Mouse (Mus musculus): ENCODE results near the gene Psmc1. TPM values are rescaled to one million over a fixed set of nuclear protein-coding genes. Genes with fewer than 3 reads are reported as not detected.

Psmc1 gene
- polyA plus RNA-seq (2015; fragmentation: Nextera tagmentation; extraction: Ambion mirVana), result 261 and 267 TPM in 2 replicates

DNA sequence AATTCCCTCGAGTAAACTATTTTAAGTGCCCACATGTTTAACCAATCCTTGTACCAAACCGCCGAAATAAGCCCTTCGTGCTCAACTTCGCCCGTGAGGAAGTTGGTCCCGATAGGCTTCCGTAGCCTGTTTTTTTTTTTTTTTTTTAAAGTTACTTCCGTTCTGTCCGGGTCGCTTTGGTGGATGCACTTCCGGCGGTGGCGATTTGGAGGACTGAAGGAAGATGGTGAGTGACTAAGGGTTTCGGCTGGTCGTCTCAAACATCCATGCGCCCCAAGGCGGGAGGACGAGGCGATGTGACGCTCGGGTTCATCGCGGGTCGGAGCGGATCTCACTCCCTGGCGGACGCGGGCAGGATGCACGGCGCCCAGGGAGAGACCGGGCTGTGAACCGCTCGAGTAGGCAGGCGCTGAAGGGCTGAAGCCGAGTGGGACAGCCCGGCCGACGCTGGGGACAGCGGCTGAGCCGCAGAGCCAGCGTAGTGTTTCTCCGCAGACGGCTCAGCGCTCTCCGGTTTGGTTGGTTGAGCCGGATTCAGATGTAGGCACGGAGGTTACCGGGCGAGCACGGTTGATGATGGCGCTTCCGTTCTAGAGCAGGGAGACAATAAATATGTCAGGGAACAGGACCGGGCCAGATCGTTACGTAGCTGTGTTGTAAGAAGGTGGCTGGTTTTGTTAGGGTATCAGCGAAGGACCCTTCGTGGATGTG is at the start of gene Psmc1:
Psmc1 (plus strand) TSS at position 169 of the 711 bp plus-strand sequence.
- Histone ChIP-seq H3K4me3 (peak within 1 kb of the TSS; percentile 69), H3K9me3 (no peaks in the 10 kb centered on the region), H3K27ac (peak within 1 kb of the TSS; percentile 87), H3K4me2 (peak within 1 kb of the TSS; percentile 72), H3K4me1 (peaks cover 18% of the 10 kb centered on the region), H3K36me3 (replicated peaks) (peaks cover 16% of the 10 kb centered on the region), H3K9ac (peak within 1 kb of the TSS; percentile 95), H3K27me3 (replicated peaks) (no peaks in the 10 kb centered on the region)
- WGBS, result under 1% methylated on average over 58 of the region's 58 CpGs
- peak; percentile 86 for ATAC-seq (replicated peaks)

DNA sequence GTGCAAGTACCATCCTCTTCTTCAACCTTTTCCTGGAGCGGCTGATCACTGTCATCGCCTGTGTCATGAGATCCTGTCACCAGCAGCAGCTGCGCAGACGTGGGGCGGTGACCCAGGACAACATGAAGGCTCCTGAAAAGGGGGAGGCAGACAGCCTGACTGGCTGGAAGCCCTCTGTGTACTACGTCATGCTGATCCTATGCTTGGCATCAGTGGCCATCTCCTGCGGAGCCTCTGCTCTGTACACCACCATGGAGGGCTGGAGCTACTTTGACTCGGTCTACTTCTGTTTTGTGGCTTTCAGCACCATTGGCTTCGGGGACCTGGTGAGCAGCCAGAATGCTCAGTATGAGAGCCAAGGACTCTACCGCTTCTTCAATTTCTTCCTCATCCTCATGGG is 48.9 kb upstream of the Psmc1 start:
- H3K27ac ChIP-seq, result no peak overlapping the region
- H3K27me3 ChIP-seq (replicated peaks), result no peaks in the 10 kb centered on the region
- 90% methylated on average over 10 of the region's 10 CpGs for WGBS
- ATAC-seq (replicated peaks), result no peak
- no peaks in the 10 kb centered on the region for H3K9me3 ChIP-seq
- H3K4me2 ChIP-seq, result no peak overlapping the region
- H3K4me1 ChIP-seq, result no peaks in the 10 kb centered on the region
- no peak overlapping the region for H3K4me3 ChIP-seq
- H3K36me3 ChIP-seq (replicated peaks), result no peaks in the 10 kb centered on the region
- H3K9ac ChIP-seq, result no peak overlapping the region

DNA sequence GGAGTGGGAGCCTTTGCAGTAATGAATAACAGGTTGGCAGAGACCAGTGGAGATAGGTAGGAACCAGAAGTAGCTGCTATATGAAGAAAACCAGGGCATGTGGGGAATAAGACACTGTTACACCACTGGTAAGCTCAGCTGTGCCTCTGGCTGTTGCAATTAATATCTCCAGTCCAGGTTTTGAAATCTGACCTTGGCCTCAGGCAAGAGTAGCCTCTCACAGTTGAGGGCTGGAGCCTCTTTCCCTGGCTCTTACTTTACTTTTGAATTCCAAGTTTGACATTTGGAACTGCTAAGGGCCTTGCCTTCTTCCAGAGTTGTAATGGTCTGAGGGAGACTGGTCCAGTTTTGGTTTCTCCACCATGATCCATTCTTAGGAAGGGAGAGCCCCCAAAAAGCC is 48.1 kb upstream of the Psmc1 start:
- no peaks in the 10 kb centered on the region for H3K9me3 ChIP-seq
- no peaks in the 10 kb centered on the region for H3K4me1 ChIP-seq
- no peak overlapping the region for H3K9ac ChIP-seq
- no peak overlapping the region for H3K4me2 ChIP-seq
- no peak overlapping the region for H3K27ac ChIP-seq
- H3K36me3 ChIP-seq (replicated peaks), result no peaks in the 10 kb centered on the region
- no peaks in the 10 kb centered on the region for H3K27me3 ChIP-seq (replicated peaks)
- no peak for ATAC-seq (replicated peaks)
- H3K4me3 ChIP-seq, result no peak overlapping the region

DNA sequence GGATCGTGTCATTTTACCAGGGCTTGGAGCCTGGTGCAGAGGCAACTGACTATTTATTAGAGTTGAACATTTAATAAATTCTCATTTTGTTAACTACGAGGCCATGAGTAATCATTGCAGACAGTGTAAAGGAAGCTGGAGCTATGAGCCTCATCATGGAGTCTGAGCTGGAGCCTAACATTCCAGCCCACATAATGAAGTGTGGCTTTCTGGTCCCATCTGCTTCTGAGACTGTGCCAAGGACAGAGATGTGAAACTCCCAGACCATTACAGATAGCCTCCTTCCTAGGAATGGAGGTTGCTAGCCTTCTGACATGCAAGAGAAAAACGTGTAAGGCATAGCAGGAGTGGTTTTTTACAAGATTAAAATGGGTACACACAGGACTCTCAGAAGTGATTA is 47.4 kb upstream of the Psmc1 start:
- Histone ChIP-seq H3K4me3 (no peak overlapping the region), H3K27me3 (replicated peaks) (no peaks in the 10 kb centered on the region), H3K36me3 (replicated peaks) (no peaks in the 10 kb centered on the region), H3K9ac (no peak overlapping the region), H3K4me2 (no peak overlapping the region), H3K4me1 (no peaks in the 10 kb centered on the region), H3K9me3 (no peaks in the 10 kb centered on the region), H3K27ac (no peak overlapping the region)
- WGBS, result 77% methylated on average over 3 of the region's 3 CpGs
- no peak for ATAC-seq (replicated peaks)

DNA sequence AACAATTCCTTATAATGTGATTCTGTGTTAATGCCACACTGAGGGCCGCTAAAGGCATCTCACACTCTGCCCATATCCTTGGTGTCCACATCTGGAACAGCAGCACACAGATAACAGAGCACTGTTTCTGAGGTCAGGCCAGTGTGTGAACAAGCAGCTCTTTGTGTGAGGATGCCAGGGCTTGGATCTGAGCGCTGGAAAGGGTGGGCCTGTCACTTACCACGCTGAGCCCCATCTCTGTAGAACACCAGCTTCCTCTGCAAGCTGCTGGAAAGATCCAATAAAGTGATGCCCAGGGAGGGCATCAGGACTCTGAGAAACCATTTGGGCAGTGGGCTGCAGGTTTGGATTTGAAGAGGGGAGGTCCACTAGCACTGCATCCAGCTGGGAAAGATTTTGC is 44.8 kb upstream of the Psmc1 start:
- no peak for ATAC-seq (replicated peaks)
- Histone ChIP-seq H3K9ac (no peak overlapping the region), H3K27ac (no peak overlapping the region), H3K4me1 (no peaks in the 10 kb centered on the region), H3K36me3 (replicated peaks) (no peaks in the 10 kb centered on the region), H3K4me3 (no peak overlapping the region), H3K4me2 (no peak overlapping the region), H3K27me3 (replicated peaks) (no peaks in the 10 kb centered on the region), H3K9me3 (no peaks in the 10 kb centered on the region)
- WGBS, result 83% methylated on average over 3 of the region's 3 CpGs

DNA sequence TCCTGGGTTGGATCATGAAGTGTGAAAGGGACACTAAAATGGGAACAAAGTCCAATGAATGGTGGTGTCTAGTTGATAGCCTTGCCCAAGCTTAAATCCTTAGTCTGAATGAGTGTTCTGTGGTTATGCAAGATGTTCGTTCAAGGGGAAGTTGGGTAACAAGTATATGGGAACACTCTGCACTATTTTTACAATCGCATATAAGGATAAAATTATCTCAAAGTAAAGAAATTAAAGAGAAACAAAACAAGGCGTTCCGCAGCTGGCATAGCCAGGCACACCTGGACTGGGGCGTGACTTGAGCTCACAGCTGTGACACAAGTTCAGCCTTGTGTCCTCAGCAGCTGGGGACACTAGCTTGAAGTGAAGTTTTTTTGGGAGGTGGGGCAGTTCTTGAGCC is 42.5 kb upstream of the Psmc1 start:
- Histone ChIP-seq H3K27me3 (replicated peaks) (no peaks in the 10 kb centered on the region), H3K4me1 (no peaks in the 10 kb centered on the region), H3K4me2 (no peak overlapping the region), H3K36me3 (replicated peaks) (no peaks in the 10 kb centered on the region), H3K4me3 (no peak overlapping the region), H3K27ac (no peak overlapping the region), H3K9ac (no peak overlapping the region), H3K9me3 (no peaks in the 10 kb centered on the region)
- WGBS, result 95% methylated on average over 5 of the region's 5 CpGs
- no peak for ATAC-seq (replicated peaks)

DNA sequence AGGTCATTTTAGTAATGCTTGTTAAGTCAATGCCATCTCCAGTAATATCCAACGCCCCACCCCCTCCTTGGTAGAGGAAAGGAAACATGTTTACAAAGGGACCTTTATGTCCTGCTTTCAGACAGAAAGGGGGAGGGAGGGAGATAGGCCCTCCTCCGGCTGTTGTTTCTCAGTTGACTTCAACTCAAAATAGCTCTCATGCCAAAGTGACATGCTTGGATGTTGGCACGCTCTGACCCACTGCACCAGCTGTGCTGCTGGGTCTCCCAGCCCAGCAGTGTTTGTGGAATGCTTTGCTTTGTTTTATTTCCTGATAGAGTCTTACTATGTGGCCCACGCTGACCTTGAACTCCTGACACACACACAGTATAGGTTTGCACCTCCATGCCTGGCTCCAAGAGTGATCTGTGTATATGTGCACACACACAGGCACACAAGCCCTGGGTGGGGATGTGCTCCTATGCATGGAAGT is 36.7 kb upstream of the Psmc1 start:
- H3K27me3 ChIP-seq (replicated peaks), result no peaks in the 10 kb centered on the region
- H3K36me3 ChIP-seq (replicated peaks), result no peaks in the 10 kb centered on the region
- H3K4me2 ChIP-seq, result no peak overlapping the region
- no peaks in the 10 kb centered on the region for H3K4me1 ChIP-seq
- no peak overlapping the region for H3K27ac ChIP-seq
- WGBS, result 62% methylated on average over 4 of the region's 4 CpGs
- ATAC-seq (replicated peaks), result no peak
- H3K9ac ChIP-seq, result no peak overlapping the region
- no peaks in the 10 kb centered on the region for H3K9me3 ChIP-seq
- no peak overlapping the region for H3K4me3 ChIP-seq

DNA sequence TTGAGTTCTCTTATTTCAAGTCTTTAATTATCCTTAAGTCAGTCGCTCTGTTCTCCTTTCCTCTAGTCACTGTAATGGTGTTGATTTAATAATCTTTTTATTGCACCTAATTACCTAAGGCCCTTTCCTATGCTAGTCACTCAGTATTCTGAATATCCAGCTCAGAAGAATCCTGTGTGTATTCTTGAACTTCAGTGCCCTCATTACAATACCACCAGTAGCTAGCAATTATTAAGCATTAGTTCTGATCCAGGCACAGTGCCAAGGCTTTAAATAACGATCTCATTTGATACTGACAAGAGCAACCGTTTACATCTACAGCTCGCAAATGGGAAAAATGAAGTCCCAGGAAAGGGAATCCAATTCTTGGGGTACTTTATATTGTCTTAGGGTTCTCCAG is 34.2 kb upstream of the Psmc1 start:
- no peak for ATAC-seq (replicated peaks)
- no peaks in the 10 kb centered on the region for H3K9me3 ChIP-seq
- H3K36me3 ChIP-seq (replicated peaks), result no peaks in the 10 kb centered on the region
- H3K9ac ChIP-seq, result no peak overlapping the region
- 52% methylated on average over 4 of the region's 4 CpGs for WGBS
- no peak overlapping the region for H3K27ac ChIP-seq
- no peak overlapping the region for H3K4me3 ChIP-seq
- no peaks in the 10 kb centered on the region for H3K4me1 ChIP-seq
- H3K4me2 ChIP-seq, result no peak overlapping the region
- H3K27me3 ChIP-seq (replicated peaks), result no peaks in the 10 kb centered on the region

DNA sequence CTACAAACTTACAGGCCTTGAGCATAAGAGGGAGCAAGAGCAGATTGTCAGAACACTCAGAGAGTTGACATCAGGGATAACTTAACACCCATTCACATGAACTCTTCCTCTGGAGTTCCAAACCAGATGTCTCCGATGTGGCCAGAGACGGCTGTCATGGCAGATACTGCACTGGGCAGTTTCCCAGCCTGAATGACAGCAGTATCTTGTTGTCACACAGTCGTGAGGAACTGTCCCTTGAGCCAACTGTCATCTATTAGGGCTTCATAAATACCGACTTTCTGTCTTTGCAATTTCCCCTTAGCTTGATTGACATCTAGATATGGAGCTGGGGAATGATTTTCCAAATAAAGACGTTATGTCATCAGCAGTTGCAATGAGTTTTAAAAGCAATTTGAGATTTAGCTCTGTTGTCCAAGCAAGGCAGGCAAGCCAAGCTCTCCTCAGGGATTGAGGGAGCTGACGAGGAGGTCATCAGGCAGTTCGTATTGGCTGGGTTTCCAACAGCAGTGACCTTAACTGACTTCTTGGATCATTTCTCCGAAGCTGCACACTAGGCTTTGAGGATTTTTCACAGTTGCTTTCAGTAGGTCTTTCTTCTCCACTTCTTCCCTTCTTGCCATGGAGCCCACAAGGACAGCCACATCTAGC is 30.2 kb upstream of the Psmc1 start:
- Histone ChIP-seq H3K9me3 (no peaks in the 10 kb centered on the region), H3K36me3 (replicated peaks) (no peaks in the 10 kb centered on the region), H3K27me3 (replicated peaks) (no peaks in the 10 kb centered on the region), H3K9ac (no peak overlapping the region), H3K4me1 (no peaks in the 10 kb centered on the region), H3K4me3 (no peak overlapping the region), H3K27ac (no peak overlapping the region), H3K4me2 (no peak overlapping the region)
- WGBS, result 86% methylated on average over 8 of the region's 8 CpGs
- no peak for ATAC-seq (replicated peaks)

DNA sequence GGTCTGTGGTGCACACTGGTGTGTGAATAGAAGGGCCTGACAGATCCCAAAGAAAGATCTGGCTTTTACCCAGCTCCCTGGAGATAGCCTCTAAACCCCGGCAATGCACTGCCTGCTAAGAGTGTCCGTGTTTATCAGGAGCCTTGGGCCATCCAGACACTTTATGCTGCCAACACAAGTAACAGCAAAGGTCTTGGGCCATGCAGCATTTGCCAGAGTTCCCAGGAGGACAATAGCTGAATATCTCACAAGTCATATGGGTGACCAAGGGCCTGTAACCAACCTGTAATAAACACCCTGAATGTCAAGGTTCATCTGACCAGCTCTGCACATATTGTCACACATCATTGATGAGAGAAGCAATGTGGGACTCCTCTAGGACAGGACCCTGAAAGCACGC is 21.9 kb upstream of the Psmc1 start:
- 83% methylated on average over 3 of the region's 3 CpGs for WGBS
- Histone ChIP-seq H3K4me1 (no peaks in the 10 kb centered on the region), H3K4me2 (no peak overlapping the region), H3K27me3 (replicated peaks) (no peaks in the 10 kb centered on the region), H3K27ac (no peak overlapping the region), H3K4me3 (no peak overlapping the region), H3K36me3 (replicated peaks) (no peaks in the 10 kb centered on the region), H3K9ac (no peak overlapping the region), H3K9me3 (no peaks in the 10 kb centered on the region)
- ATAC-seq (replicated peaks), result no peak

DNA sequence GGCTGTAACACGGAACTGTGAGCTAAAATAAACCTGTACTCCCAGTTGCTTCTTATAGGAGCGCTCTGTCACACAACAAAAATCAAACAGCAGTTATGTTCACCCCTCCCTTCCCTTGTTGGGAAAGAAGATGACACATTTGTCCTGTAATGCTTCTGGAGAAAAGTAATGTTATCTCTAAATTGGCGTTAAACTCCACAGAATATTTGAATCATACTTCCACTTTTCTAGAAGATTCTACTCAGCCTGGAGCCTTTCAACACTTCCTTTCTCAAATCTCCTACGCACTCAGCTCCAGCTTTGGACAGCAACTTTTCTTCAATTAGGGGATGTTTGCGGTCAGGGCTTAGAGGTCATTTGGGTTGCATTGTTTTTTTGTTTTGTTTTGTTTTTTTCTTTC is 20.7 kb upstream of the Psmc1 start:
- WGBS, result 88% methylated on average over 5 of the region's 5 CpGs
- Histone ChIP-seq H3K4me1 (no peaks in the 10 kb centered on the region), H3K4me3 (no peak overlapping the region), H3K27ac (no peak overlapping the region), H3K9ac (no peak overlapping the region), H3K36me3 (replicated peaks) (no peaks in the 10 kb centered on the region), H3K9me3 (no peaks in the 10 kb centered on the region), H3K27me3 (replicated peaks) (no peaks in the 10 kb centered on the region), H3K4me2 (no peak overlapping the region)
- no peak for ATAC-seq (replicated peaks)

DNA sequence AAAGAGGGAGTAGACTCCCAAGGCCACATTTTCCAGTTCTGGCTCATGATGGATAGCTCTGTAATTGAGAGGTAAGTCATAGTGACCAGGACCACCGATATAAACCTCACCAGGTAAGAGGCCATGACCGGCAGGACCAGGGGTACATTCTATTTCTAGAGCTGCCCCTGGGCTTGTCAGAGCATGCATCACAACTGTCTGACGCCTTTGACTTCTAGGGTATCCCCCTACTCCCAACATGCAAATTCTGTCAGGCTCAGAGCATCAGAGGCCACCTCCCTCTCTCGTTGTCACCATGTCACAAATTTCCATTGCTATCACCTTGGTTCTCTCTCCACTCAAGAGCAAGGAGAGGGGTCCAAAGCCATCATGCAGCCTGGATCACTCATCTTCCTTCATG is 19.2 kb upstream of the Psmc1 start:
- no peak overlapping the region for H3K4me3 ChIP-seq
- H3K9ac ChIP-seq, result no peak overlapping the region
- no peaks in the 10 kb centered on the region for H3K4me1 ChIP-seq
- no peaks in the 10 kb centered on the region for H3K27me3 ChIP-seq (replicated peaks)
- no peak overlapping the region for H3K4me2 ChIP-seq
- no peak for ATAC-seq (replicated peaks)
- H3K36me3 ChIP-seq (replicated peaks), result no peaks in the 10 kb centered on the region
- 90% methylated on average over 4 of the region's 4 CpGs for WGBS
- no peaks in the 10 kb centered on the region for H3K9me3 ChIP-seq
- no peak overlapping the region for H3K27ac ChIP-seq

DNA sequence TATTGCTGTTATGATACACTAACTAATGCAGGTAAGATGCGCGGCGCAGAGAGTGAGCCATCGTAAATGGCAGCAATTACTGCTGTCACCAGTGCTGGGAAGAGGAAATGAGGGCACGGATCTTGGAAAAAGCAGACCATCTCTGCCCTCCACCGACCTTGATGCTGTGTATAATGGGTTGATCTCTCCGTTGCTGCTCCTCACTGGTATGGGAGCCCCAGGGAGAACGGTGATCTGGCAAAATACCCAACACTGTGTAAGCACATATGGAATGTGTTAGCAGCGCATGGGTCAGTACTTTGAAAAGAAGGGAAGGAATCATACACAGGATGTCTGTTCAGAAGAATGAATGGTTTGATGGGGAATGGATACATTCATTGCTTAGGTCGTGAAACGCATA is 16.9 kb upstream of the Psmc1 start:
- Histone ChIP-seq H3K4me1 (no peaks in the 10 kb centered on the region), H3K9me3 (no peaks in the 10 kb centered on the region), H3K4me3 (no peak overlapping the region), H3K9ac (no peak overlapping the region), H3K27me3 (replicated peaks) (no peaks in the 10 kb centered on the region), H3K4me2 (no peak overlapping the region), H3K27ac (no peak overlapping the region), H3K36me3 (replicated peaks) (no peaks in the 10 kb centered on the region)
- WGBS, result 84% methylated on average over 11 of the region's 11 CpGs
- ATAC-seq (replicated peaks), result no peak
